Mouse (Mus musculus) G1E (cell line): ENCODE measurements around the gene Npr3.

ENCODE experiments used
- CTCF ChIP-seq: IDR thresholded peaks from 2 replicates; pipeline ENCODE4 v1.5.1; 2012; ENCODE audit warnings: low read depth, low read length, inconsistent platforms, mixed read lengths
- GATA1 ChIP-seq: IDR thresholded peaks from 2 replicates; pipeline ENCODE4 v1.6.1; 2012; ENCODE audit warnings: borderline replicate concordance, low read length, inconsistent platforms, mixed read lengths
- TAL1 ChIP-seq: conservative IDR thresholded peaks from 2 replicates; pipeline ENCODE4 v1.6.1; 2012; ENCODE audit warnings: low read depth, low read length, inconsistent platforms, mixed read lengths

DNA sequence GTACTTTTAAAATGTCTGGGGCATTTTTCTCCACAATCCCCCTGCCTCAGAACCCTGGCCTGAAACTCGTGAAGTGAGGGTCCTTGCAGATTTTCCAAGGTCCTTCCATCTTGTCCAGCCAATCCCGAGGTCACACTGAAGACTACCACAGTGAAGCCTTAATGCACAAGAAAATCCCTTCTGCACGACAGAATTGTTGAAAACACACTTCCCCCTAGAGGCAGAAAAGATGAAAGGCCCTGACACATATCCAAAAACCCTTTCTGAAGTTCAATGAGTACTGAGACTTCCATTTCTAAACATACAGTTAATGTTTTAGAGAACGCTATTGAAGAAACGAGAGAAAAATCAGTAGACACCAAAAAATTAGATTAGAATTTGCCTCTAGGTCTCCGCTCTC is 2.8 kb upstream of the Npr3 start:
- no peak for TF ChIP-seq CTCF
- no peak for TF ChIP-seq GATA1
- no peak for TF ChIP-seq TAL1
